Mouse (Mus musculus) thymus, adult 2 months (tissue): ENCODE measurements around the gene Prr12.

Experiments used
- CTCF ChIP-seq: fragments of 200-500 bp; IDR thresholded peaks from 2 replicates; pipeline ENCODE4 v1.5.1; 2012; ENCODE audit warnings: mild to moderate bottlenecking, control low read depth, low read length, moderate library complexity, borderline replicate concordance; ENCODE audit not compliant: control insufficient read depth, poor library complexity, insufficient read depth; ENCODE audit errors: extremely low read depth
- POLR2A ChIP-seq: fragments of 200-500 bp; IDR thresholded peaks from 2 replicates; pipeline ENCODE4 v1.6.1; 2012; ENCODE audit warnings: mild to moderate bottlenecking, low read length, control low read depth, moderate library complexity; ENCODE audit not compliant: control insufficient read depth, poor library complexity, insufficient read depth; ENCODE audit errors: extremely low read depth

- TF ChIP-seq POLR2A (no peak), CTCF (no peak)
Measured at GRCm38 (mm10) chr7:45056972-45057348, 4.3 kb upstream of the Prr12 start.
